Mouse (Mus musculus) stomach, postnatal 0 days (tissue): ENCODE measurements at regions not wholly inside any gene's neighbourhood (a gene's known extent, or its start where the extent isn't known, plus 50 kb on each side); places are given as distances from the start of the nearest gene placed in this dataset.

Experiments
- CTCF ChIP-seq: IDR thresholded peaks from 2 replicates; pipeline ENCODE4 v1.5.1; 2016; ENCODE audit warnings: antibody characterized with exemption, low read depth, mild to moderate bottlenecking, moderate library complexity
- EP300 ChIP-seq: optimal IDR thresholded peaks from 2 replicates; pipeline ENCODE3; 2016; ENCODE audit warnings: antibody characterized with exemption

- TF ChIP-seq EP300 = no peak
- no peak for TF ChIP-seq CTCF
These were observed 68.1 kb upstream of the Hpcal1 start for GRCm38 (mm10) chr12:17622509-17623005.
